Mouse (Mus musculus) inflammation-experienced regulatory T-cells, adult 6 months (primary cell): ENCODE results near the gene Speer4b. TPM values are rescaled to one million over a fixed set of nuclear protein-coding genes. Genes with fewer than 3 reads are reported as not detected.
"Not testable (repeated sequence)": the region's sequence is repeated elsewhere in the genome, so short reads cannot be mapped to it uniquely, and the experiment has no call there.

Source experiments
- ATAC-seq: one replicate; pipeline ENCODE4 v1.8.0; 2017
- polyA plus RNA-seq, 3 experiments: library from polyadenylated mRNA; unstranded; fragments of 100-300 nt; shearing (Covaris generic); gene quantifications; one replicate each; pipeline ENCODE4 v1.2.1; 2017

Speer4b gene
- not detected for polyA plus RNA-seq

- not testable (repeated sequence) for ATAC-seq
These were observed at the start of gene Speer4b for GRCm38 (mm10) chr5:27501338-27501737. Gene Speer4b, minus strand, starts transcription at chr5:27501438.

- no peak for ATAC-seq
These were observed 48.1 kb upstream of the Speer4b start for GRCm38 (mm10) chr5:27549291-27549690.

- ATAC-seq = no peak
These were observed 43.6 kb upstream of the Speer4b start for GRCm38 (mm10) chr5:27544816-27545270.

GRCm38 (mm10) chr5:27526906-27527305, 25.7 kb upstream of the Speer4b start:
- ATAC-seq = no peak

- no peak for ATAC-seq
These were observed 17.5 kb upstream of the Speer4b start for GRCm38 (mm10) chr5:27518716-27519115.

- ATAC-seq = no peak
These were observed 10.3 kb downstream of the Speer4b start for GRCm38 (mm10) chr5:27490942-27491341.

GRCm38 (mm10) chr5:27486138-27486537, 15.1 kb downstream of the Speer4b start:
- ATAC-seq = no peak

- ATAC-seq = no peak
These were observed 19.5 kb downstream of the Speer4b start for GRCm38 (mm10) chr5:27481706-27482105.

- ATAC-seq = no peak
These were observed 26.2 kb downstream of the Speer4b start for GRCm38 (mm10) chr5:27474964-27475465.

GRCm38 (mm10) chr5:27457686-27458085, 43.6 kb downstream of the Speer4b start:
- ATAC-seq = no peak

GRCm38 (mm10) chr5:27456981-27457380, 44.3 kb downstream of the Speer4b start:
- no peak for ATAC-seq

GRCm38 (mm10) chr5:27454386-27454785, 46.9 kb downstream of the Speer4b start:
- ATAC-seq = no peak

GRCm38 (mm10) chr5:27453201-27453845, 47.9 kb downstream of the Speer4b start:
- no peak for ATAC-seq
